Mouse (Mus musculus): Measurements from ENCODE around the gene Nkx2-2.

The Nkx2-2 gene

GRCm38 (mm10) chr2:147193271-147194255 lies at the start of gene Nkx2-2:
Gene Nkx2-2 (minus strand): TSS chr2:147194243.
- in situ Hi-C loops (cut with MboI, MseI): no loop called here

GRCm38 (mm10) chr2:147235707-147236290 lies 41.8 kb upstream of the Nkx2-2 start:
- in situ Hi-C loops (cut with MboI, MseI): no loop called here

GRCm38 (mm10) chr2:147231175-147231574 lies 37.1 kb upstream of the Nkx2-2 start:
- in situ Hi-C loops (cut with MboI, MseI): no loop called here

GRCm38 (mm10) chr2:147205076-147205615 lies 11.1 kb upstream of the Nkx2-2 start:
- in situ Hi-C loops (cut with MboI, MseI): no loop called here

- in situ Hi-C loops (cut with MboI, MseI): no loop called here
These were observed 920 bp upstream of the Nkx2-2 start for GRCm38 (mm10) chr2:147194711-147195615.

GRCm38 (mm10) chr2:147192731-147193130 lies 1.3 kb downstream of the Nkx2-2 start:
- in situ Hi-C loops (cut with MboI, MseI): no loop called here

GRCm38 (mm10) chr2:147190316-147191021 lies 3.6 kb downstream of the Nkx2-2 start:
- in situ Hi-C loops (cut with MboI, MseI): no loop called here

- in situ Hi-C loops (cut with MboI, MseI): loop anchor here in 1 of 2 experiments (10.0 kb wide), 1 partner anchor 765 kb away; no protein-coding TSS in a partner anchor
These were observed 4.3 kb downstream of the Nkx2-2 start for GRCm38 (mm10) chr2:147189546-147190315.

- in situ Hi-C loops (cut with MboI, MseI): loop anchor here in 1 of 2 experiments (10.0 kb wide), 1 partner anchor 764 kb away; no protein-coding TSS in a partner anchor
These were observed 5.0 kb downstream of the Nkx2-2 start for GRCm38 (mm10) chr2:147188871-147189545.

GRCm38 (mm10) chr2:147188074-147188700 lies 5.9 kb downstream of the Nkx2-2 start:
- in situ Hi-C loops (cut with MboI, MseI): loop anchor here in 1 of 2 experiments (10.0 kb wide), 1 partner anchor 763 kb away; no protein-coding TSS in a partner anchor

- in situ Hi-C loops (cut with MboI, MseI): loop anchor here in 1 of 2 experiments (10.0 kb wide), 1 partner anchor 762 kb away; no protein-coding TSS in a partner anchor
These were observed 6.8 kb downstream of the Nkx2-2 start for GRCm38 (mm10) chr2:147187061-147187870.

GRCm38 (mm10) chr2:147186261-147186681 lies 7.8 kb downstream of the Nkx2-2 start:
- in situ Hi-C loops (cut with MboI, MseI): loop anchor here in 1 of 2 experiments (10.0 kb wide), 1 partner anchor 761 kb away; no protein-coding TSS in a partner anchor

GRCm38 (mm10) chr2:147185561-147185960 lies 8.5 kb downstream of the Nkx2-2 start:
- in situ Hi-C loops (cut with MboI, MseI): loop anchor here in 1 of 2 experiments (10.0 kb wide), 1 partner anchor 761 kb away; no protein-coding TSS in a partner anchor

GRCm38 (mm10) chr2:147184071-147184990 lies 9.7 kb downstream of the Nkx2-2 start:
- in situ Hi-C loops (cut with MboI, MseI): loop anchor here (5.0 to 10.0 kb wide), 2 partner anchors 337 to 760 kb away; no protein-coding TSS in a partner anchor

GRCm38 (mm10) chr2:147183521-147183920 lies 10.5 kb downstream of the Nkx2-2 start:
- in situ Hi-C loops (cut with MboI, MseI): loop anchor here (5.0 to 10.0 kb wide), 2 partner anchors 336 to 759 kb away; no protein-coding TSS in a partner anchor

- in situ Hi-C loops (cut with MboI, MseI): loop anchor here (5.0 to 10.0 kb wide), 2 partner anchors 335 to 758 kb away; no protein-coding TSS in a partner anchor
These were observed 11.3 kb downstream of the Nkx2-2 start for GRCm38 (mm10) chr2:147182709-147183260.
